ENCODE assay signal across 21 mouse cellular contexts in genomic region chr6:88638917-88639316, GRCm38 (mm10). TPM values are rescaled to one million over a fixed set of nuclear protein-coding genes. Genes with fewer than 3 reads are reported as not detected.
A peak's percentile ranks its signal among the peaks of the same experiment; 100 is the strongest.
DNase-seq lines count a peak whose midpoint lies in the region; ATAC-seq and TF ChIP-seq lines count a peak whose summit lies in the region.
"Had no signal": no experiment of that assay in that cellular context is flagged by ENCODE, and none has a peak within 500 bp of the region (broad histone marks: within the 10 kb centered on the region; RNA-seq: fewer than 3 reads in every experiment).

No protein-coding gene starts in this region.

- H3K27me3 ChIP-seq in heart, postnatal 0 days (ENCODE audit: control insufficient read depth, insufficient read depth, low read length) = no peaks in the 10 kb centered on the region
- H3K27me3 ChIP-seq in liver, embryonic 12.5 days (replicated peaks) = 0 out of 2 replicates have a peak, but pooled peaks cover 4% of the 10 kb centered on the region
- no peaks in the 10 kb centered on the region for H3K27me3 ChIP-seq in Patski
- H3K27me3 ChIP-seq: embryonic facial prominence, embryonic 15.5 days; forebrain, embryonic 12.5 days; heart, embryonic 12.5 days had no signal

- H3K4me3 ChIP-seq in heart, postnatal 0 days (ENCODE audit: low read depth, low read length) = no peak overlapping the region
- no peak overlapping the region for H3K4me3 ChIP-seq in liver, embryonic 12.5 days
- H3K4me3 ChIP-seq: embryonic facial prominence, embryonic 15.5 days; forebrain, embryonic 12.5 days; heart, embryonic 12.5 days; megakaryocyte, embryonic 14.5 days had no signal

- TF ChIP-seq EP300 in heart, postnatal 0 days (IDR thresholded peaks at IDR 0.05; ENCODE audit: low read depth) = no peak

- no peak overlapping the region for H3K4me2 ChIP-seq in heart, postnatal 0 days (ENCODE audit: low read depth, low read length)
- H3K4me2 ChIP-seq in liver, embryonic 12.5 days = no peak overlapping the region
- H3K4me2 ChIP-seq: embryonic facial prominence, embryonic 15.5 days had no signal

- 58% methylated on average over 1 of the region's 1 CpGs for WGBS in heart, postnatal 0 days
- 41% methylated on average over 1 of the region's 1 CpGs for WGBS in liver, embryonic 12.5 days (ENCODE audit: insufficient replicate concordance)

- H3K9ac ChIP-seq in heart, postnatal 0 days (replicated peaks; ENCODE audit: low read depth, low read length) = no peak overlapping the region
- H3K9ac ChIP-seq in liver, embryonic 12.5 days = no peak overlapping the region
- H3K9ac ChIP-seq: embryonic facial prominence, embryonic 15.5 days; forebrain, embryonic 12.5 days; heart, embryonic 12.5 days had no signal

- intact Hi-C loops in heart, postnatal 14 days (cut with DNase I) = no loop called here

- TF ChIP-seq CTCF in heart, postnatal 0 days (IDR thresholded peaks at IDR 0.05; ENCODE audit: low read depth) = no peak
- TF ChIP-seq CTCF in Patski (IDR thresholded peaks at IDR 0.05) = no peak

- no peaks in the 10 kb centered on the region; the same call in 1 of the 2 replicates for H3K4me1 ChIP-seq in heart, postnatal 0 days (ENCODE audit: control insufficient read depth, insufficient read depth)
- H3K4me1 ChIP-seq in liver, embryonic 12.5 days = peaks cover 69% of the 10 kb centered on the region
- H3K4me1 ChIP-seq: megakaryocyte, embryonic 14.5 days had no signal

- H3K36me3 ChIP-seq in heart, postnatal 0 days (replicated peaks; ENCODE audit: control insufficient read depth, insufficient read depth, low read length) = no peaks in the 10 kb centered on the region
- 0 out of 2 replicates have a peak, but pooled peaks cover 2% of the 10 kb centered on the region for H3K36me3 ChIP-seq in liver, embryonic 12.5 days
- H3K36me3 ChIP-seq: embryonic facial prominence, embryonic 15.5 days; forebrain, embryonic 12.5 days; heart, embryonic 12.5 days had no signal

- CTCF ChIA-PET in Patski (lab: Charles Lee) = interaction anchor here (1.2 to 1.5 kb wide), 2 partner anchors 11 to 48 kb away, joined by 4 to 6 read pairs; no protein-coding TSS in a partner anchor

- no peak for DNase-seq in heart, postnatal 0 days (ENCODE audit: low spot score)
- no peak for DNase-seq in heart, postnatal 14 days
- no peak for DNase-seq in liver
- DNase-seq in Patski (ENCODE audit: low read depth, low spot score) = peak; percentile 63
- DNase-seq in fat pad, adult 2 months (ENCODE audit: extremely low read depth, low read depth, low spot score) = peak; percentile 83
- no peak for DNase-seq in adrenal gland, adult 18-20 months (ENCODE audit: low spot score in 2 of 2)
- DNase-seq: adrenal gland, postnatal 36 days; cerebellum, postnatal 10 days; embryo, embryonic 11 days; gastrocnemius, postnatal 36 days; kidney, adult 8-10 months; kidney, postnatal 36 days; lung, postnatal 14 days; thymus, adult 2 months had no signal

- H3K9me3 ChIP-seq in heart, postnatal 0 days (replicated peaks; ENCODE audit: control insufficient read depth, low read length) = peaks cover 7% of the 10 kb centered on the region
- peaks cover 14% of the 10 kb centered on the region for H3K9me3 ChIP-seq in liver, embryonic 12.5 days (replicated peaks)
- H3K9me3 ChIP-seq: embryonic facial prominence, embryonic 15.5 days had no signal

- in situ Hi-C loops in Patski (cut with MboI; ENCODE audit: low pct_unique_long_range_greater_than_20kb) = loop anchor here (5.0 kb wide), 1 partner anchor 83 kb away; the partner anchor contains the start of gene Mgll

- no peak for ATAC-seq in heart, postnatal 0 days (ENCODE audit: insufficient read depth, low read depth)
- no peak for ATAC-seq in liver, embryonic 12.5 days
- ATAC-seq in Patski = peak; percentile 26
- ATAC-seq: activated CD4-positive, CD25-positive, alpha-beta regulatory T cell, adult 4 months had no signal

- H3K27ac ChIP-seq in heart, postnatal 0 days (ENCODE audit: low read depth) = 0 out of 2 replicates have a peak overlapping the region, but pooled peaks have one; percentile 26
- H3K27ac ChIP-seq in liver, embryonic 12.5 days = peak overlapping the region; percentile 61
- H3K27ac ChIP-seq: embryonic facial prominence, embryonic 15.5 days; forebrain, embryonic 12.5 days had no signal

- POLR2A ChIA-PET in Patski (lab: Charles Lee) = interaction anchor here (0.6 to 1.0 kb wide), 3 partner anchors 26 to 72 kb away, joined by 3 read pairs; no protein-coding TSS in a partner anchor

RNA-seq across cellular contexts. Expression of gene Kbtbd12, which starts 1.2 kb away (rescaled TPM):
- 16.1 and 46.4 TPM in 2 replicates for total RNA-seq in heart, postnatal 0 days (2014; rRNA removed; ENCODE audit: low replicate concordance)
- polyA plus RNA-seq in heart, postnatal 0 days (2015; fragmentation: Nextera tagmentation; extraction: Ambion mirVana) = 52.1 and 54.2 TPM in 2 replicates
- 10 to 100 TPM; 32.7 to 36.1 TPM for total RNA-seq in heart, postnatal 14 days (2021)
- polyA plus RNA-seq in liver, embryonic 12.5 days (2016; fragmentation: Nextera tagmentation; extraction: Ambion mirVana) = 0.52 and 0.85 TPM in 2 replicates
- polyA plus RNA-seq in Patski (2021) = 0.53 TPM
- total RNA-seq in adrenal gland, adult 18-20 months (2021) = 1 to 10 TPM in 1 of 2 experiments, under 1 TPM in 1; 0.89 to 3.0 TPM
- polyA plus RNA-seq: activated CD4-positive, CD25-positive, alpha-beta regulatory T cell, adult 4 months; stomach, embryonic 14.5 days had no signal

Comparison
In these comparisons a context has a peak if more than half of its experiments do, and no peak if none do; other contexts are left out.
1. DNase-seq: peak in Patski (single experiment) and fat pad, adult 2 months (single experiment); none in heart, postnatal 0 days (single experiment), heart, postnatal 14 days (0 of 2), liver (single experiment) and adrenal gland, adult 18-20 months (0 of 2).